Mouse (Mus musculus) heart, embryonic 11.5 days (tissue): ENCODE data around the gene Pik3c2a. TPM values are rescaled to one million over a fixed set of nuclear protein-coding genes. Genes with fewer than 3 reads are reported as not detected.
A peak's percentile ranks its signal among the peaks of the same experiment; 100 is the strongest.

Experiments used
- ATAC-seq: fragments of 200-750 bp; cut with Nextera tagmentation; replicated peaks from 2 replicates; pipeline ENCODE4 v1.8.0; 2017; ENCODE audit warnings: moderate library complexity; ENCODE audit not compliant: insufficient number of reproducible peaks, low FRiP score, low TSS enrichment
- H3K27ac ChIP-seq: fragments of 300-500 bp; sonication (generic); 2 replicates; pipeline ENCODE4 v1.5.1; 2014; ENCODE audit warnings: mild to moderate bottlenecking, low read depth, low read length
- H3K27me3 ChIP-seq: fragments of 300-500 bp; sonication (generic); 2 replicates; pipeline ENCODE4 v1.6.1; 2014; ENCODE audit warnings: mild to moderate bottlenecking, low read length, mixed read lengths; ENCODE audit not compliant: control insufficient read depth, insufficient read depth
- H3K36me3 ChIP-seq: fragments of 300-500 bp; sonication (generic); 2 replicates; pipeline ENCODE4 v1.6.1; 2014; ENCODE audit warnings: mild to moderate bottlenecking, low read length, moderate library complexity, mixed read lengths; ENCODE audit not compliant: control insufficient read depth, insufficient read depth
- H3K4me1 ChIP-seq: fragments of 300-500 bp; sonication (generic); 2 replicates; pipeline ENCODE4 v1.6.1; 2014; ENCODE audit warnings: low read length; ENCODE audit not compliant: control insufficient read depth, insufficient read depth
- H3K4me2 ChIP-seq: fragments of 300-500 bp; sonication (generic); 2 replicates; pipeline ENCODE4 v1.6.1; 2014; ENCODE audit warnings: mild to moderate bottlenecking, moderate library complexity
- H3K4me3 ChIP-seq: fragments of 300-500 bp; sonication (generic); 2 replicates; pipeline ENCODE4 v1.5.1; 2014; ENCODE audit warnings: low read depth, low read length
- H3K9ac ChIP-seq: fragments of 300-500 bp; sonication (generic); 2 replicates; pipeline ENCODE4 v1.6.1; 2014; ENCODE audit warnings: mild to moderate bottlenecking, low read depth, low read length, moderate library complexity
- H3K9me3 ChIP-seq: fragments of 300-500 bp; sonication (generic); replicated peaks from 2 replicates; pipeline ENCODE4 v1.6.1; 2016; ENCODE audit warnings: low read length; ENCODE audit not compliant: control insufficient read depth
- WGBS: fragments of 180-500 bp; shearing (Covaris S2); extraction: QIAGEN DNeasy Blood & Tissue Kit; methylation state at CpG from one replicate; pipeline ENCODE4 v1.1.7; 2014; ENCODE audit not compliant: insufficient replicate concordance; 5-methylcytosine and 5-hydroxymethylcytosine counted together
- polyA plus RNA-seq: library from polyadenylated mRNA; unstranded; fragments of >200 nt; fragmentation: Nextera tagmentation; extraction: Ambion mirVana; gene quantifications from 2 replicates; pipeline ENCODE4 v1.2.1, GENCODE M21; 2014

The Pik3c2a gene
- polyA plus RNA-seq, 1 experiment from 2014 or later = 29.5 TPM

GRCm38 (mm10) chr7:116458985-116459441, 15.8 kb upstream of the Pik3c2a start:
- Histone ChIP-seq H3K9me3 (no peaks in the 10 kb centered on the region), H3K9ac (no peak overlapping the region), H3K4me1 (no peaks in the 10 kb centered on the region), H3K27ac (no peak overlapping the region), H3K27me3 (no peaks in the 10 kb centered on the region), H3K4me2 (no peak overlapping the region), H3K4me3 (no peak overlapping the region), H3K36me3 (no peaks in the 10 kb centered on the region)
- no peak for ATAC-seq
- 36% methylated on average over 3 of the region's 3 CpGs for WGBS

GRCm38 (mm10) chr7:116457391-116457790, 14.1 kb upstream of the Pik3c2a start:
- no peak overlapping the region for H3K9ac ChIP-seq
- H3K27me3 ChIP-seq = no peaks in the 10 kb centered on the region
- H3K36me3 ChIP-seq = no peaks in the 10 kb centered on the region
- no peak overlapping the region for H3K4me3 ChIP-seq
- no peaks in the 10 kb centered on the region for H3K9me3 ChIP-seq
- no peak for ATAC-seq
- H3K27ac ChIP-seq = no peak overlapping the region
- 81% methylated on average over 6 of the region's 6 CpGs for WGBS
- H3K4me2 ChIP-seq = no peak overlapping the region
- H3K4me1 ChIP-seq = no peaks in the 10 kb centered on the region

GRCm38 (mm10) chr7:116456964-116457363, 13.7 kb upstream of the Pik3c2a start:
- no peaks in the 10 kb centered on the region for H3K9me3 ChIP-seq
- no peak for ATAC-seq

GRCm38 (mm10) chr7:116446645-116447044, 3.4 kb upstream of the Pik3c2a start:
- Histone ChIP-seq H3K27ac (no peak overlapping the region), H3K4me2 (no peak overlapping the region), H3K36me3 (no peaks in the 10 kb centered on the region), H3K4me3 (no peak overlapping the region), H3K9me3 (no peaks in the 10 kb centered on the region), H3K4me1 (peaks cover 18% of the 10 kb centered on the region), H3K9ac (no peak overlapping the region), H3K27me3 (no peaks in the 10 kb centered on the region)
- WGBS = 85% methylated on average over 3 of the region's 3 CpGs
- no peak for ATAC-seq

More at GRCm38 (mm10) chr7:116456964-116457363, 13.7 kb upstream of the Pik3c2a start:
- Histone ChIP-seq H3K4me2 (no peak overlapping the region), H3K9ac (no peak overlapping the region), H3K27ac (no peak overlapping the region), H3K4me3 (no peak overlapping the region), H3K4me1 (no peaks in the 10 kb centered on the region), H3K27me3 (no peaks in the 10 kb centered on the region), H3K36me3 (no peaks in the 10 kb centered on the region)
- WGBS = 82% methylated on average over 4 of the region's 4 CpGs

- H3K27me3 ChIP-seq = no peaks in the 10 kb centered on the region
- no peaks in the 10 kb centered on the region for H3K9me3 ChIP-seq
- H3K27ac ChIP-seq = peak overlapping the region; percentile 92
- WGBS = 3% methylated on average over 2 of the region's 2 CpGs
- H3K4me2 ChIP-seq = peak overlapping the region; percentile 95
- no peaks in the 10 kb centered on the region for H3K36me3 ChIP-seq
- 0 out of 2 replicates have a peak, but pooled peaks have one; percentile 33 for ATAC-seq
- peak overlapping the region; percentile 98 for H3K4me3 ChIP-seq
- peaks cover 18% of the 10 kb centered on the region for H3K4me1 ChIP-seq
- H3K9ac ChIP-seq = peak overlapping the region; percentile 85
Measured at GRCm38 (mm10) chr7:116444326-116444809, 1.1 kb upstream of the Pik3c2a start.

GRCm38 (mm10) chr7:116443697-116444325, 562 bp upstream of the Pik3c2a start:
- Histone ChIP-seq H3K4me2 (peak overlapping the region; percentile 95), H3K4me1 (peaks cover 18% of the 10 kb centered on the region), H3K9ac (peak overlapping the region; percentile 85), H3K27me3 (no peaks in the 10 kb centered on the region), H3K9me3 (no peaks in the 10 kb centered on the region), H3K27ac (peak overlapping the region; percentile 92), H3K4me3 (peak overlapping the region; percentile 98), H3K36me3 (no peaks in the 10 kb centered on the region)
- WGBS = under 1% methylated on average over 38 of the region's 38 CpGs
- ATAC-seq = peak; percentile 26; the same call in 1 of the 2 replicates

- H3K9me3 ChIP-seq = no peaks in the 10 kb centered on the region
- H3K27me3 ChIP-seq = no peaks in the 10 kb centered on the region
- H3K4me2 ChIP-seq = peak overlapping the region; percentile 95
- no peak overlapping the region for H3K27ac ChIP-seq
- ATAC-seq = no peak
- peak overlapping the region; percentile 98 for H3K4me3 ChIP-seq
- H3K36me3 ChIP-seq = 0 out of 2 replicates have a peak, but pooled peaks cover 2% of the 10 kb centered on the region
- peaks cover 18% of the 10 kb centered on the region for H3K4me1 ChIP-seq
- 11% methylated on average over 7 of the region's 7 CpGs for WGBS
- peak overlapping the region; percentile 85 for H3K9ac ChIP-seq
Measured at GRCm38 (mm10) chr7:116442226-116442625, 1.0 kb downstream of the Pik3c2a start.

GRCm38 (mm10) chr7:116441346-116441745, 1.9 kb downstream of the Pik3c2a start:
- H3K9me3 ChIP-seq = no peaks in the 10 kb centered on the region
- H3K36me3 ChIP-seq = 0 out of 2 replicates have a peak, but pooled peaks cover 2% of the 10 kb centered on the region
- H3K27me3 ChIP-seq = no peaks in the 10 kb centered on the region
- no peak overlapping the region for H3K4me3 ChIP-seq
- peak overlapping the region; percentile 95; the same call in 1 of the 2 replicates for H3K4me2 ChIP-seq
- peaks cover 18% of the 10 kb centered on the region for H3K4me1 ChIP-seq
- 88% methylated on average over 1 of the region's 1 CpGs for WGBS
- no peak overlapping the region for H3K9ac ChIP-seq
- H3K27ac ChIP-seq = no peak overlapping the region
- ATAC-seq = no peak

- 79% methylated on average over 3 of the region's 3 CpGs for WGBS
- no peaks in the 10 kb centered on the region for H3K27me3 ChIP-seq
- ATAC-seq = no peak
- no peak overlapping the region for H3K4me3 ChIP-seq
- H3K9me3 ChIP-seq = no peaks in the 10 kb centered on the region
- no peaks in the 10 kb centered on the region for H3K36me3 ChIP-seq
- no peaks in the 10 kb centered on the region for H3K4me1 ChIP-seq
- H3K9ac ChIP-seq = no peak overlapping the region
- H3K27ac ChIP-seq = no peak overlapping the region
- H3K4me2 ChIP-seq = no peak overlapping the region
Measured at GRCm38 (mm10) chr7:116431661-116432060, 11.6 kb downstream of the Pik3c2a start.
